Mouse (Mus musculus) cerebellum, adult 2 months (tissue): Measurements from ENCODE around the gene 2010111I01Rik.

Source experiments
- CTCF ChIP-seq: fragments of 200-500 bp; IDR thresholded peaks from 2 replicates; pipeline ENCODE4 v1.5.1; 2011; ENCODE audit warnings: low read depth, mild to moderate bottlenecking, control low read depth, low read length, moderate library complexity, borderline replicate concordance; ENCODE audit not compliant: insufficient read depth
- POLR2A ChIP-seq: fragments of 200-500 bp; IDR thresholded peaks from 2 replicates; pipeline ENCODE4 v1.6.1; 2011; ENCODE audit warnings: low read length, control low read depth, borderline replicate concordance; ENCODE audit not compliant: insufficient read depth

DNA sequence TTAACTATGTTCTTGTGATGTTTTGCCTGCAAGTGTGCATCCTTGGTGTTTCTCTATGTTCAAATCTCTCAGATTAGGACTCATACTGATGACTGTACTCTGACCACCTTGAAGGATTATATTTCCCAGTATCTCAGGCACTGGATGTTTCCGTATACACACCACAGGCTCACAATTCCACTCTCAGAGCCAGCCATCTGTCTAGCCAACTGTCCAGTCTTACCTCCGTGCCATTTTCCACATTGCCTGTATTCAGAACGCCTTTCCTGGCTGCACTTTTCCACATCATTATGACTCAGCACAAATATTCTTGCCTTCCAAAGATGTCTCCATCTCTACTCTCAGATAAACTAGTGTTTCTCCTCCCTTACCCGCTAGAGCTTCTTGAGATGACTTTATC is 212.5 kb downstream of the 2010111I01Rik start:
- TF ChIP-seq POLR2A: no peak
- TF ChIP-seq CTCF: no peak
